8 mouse cellular contexts compared by ENCODE assay signal in the genomic region with DNA sequence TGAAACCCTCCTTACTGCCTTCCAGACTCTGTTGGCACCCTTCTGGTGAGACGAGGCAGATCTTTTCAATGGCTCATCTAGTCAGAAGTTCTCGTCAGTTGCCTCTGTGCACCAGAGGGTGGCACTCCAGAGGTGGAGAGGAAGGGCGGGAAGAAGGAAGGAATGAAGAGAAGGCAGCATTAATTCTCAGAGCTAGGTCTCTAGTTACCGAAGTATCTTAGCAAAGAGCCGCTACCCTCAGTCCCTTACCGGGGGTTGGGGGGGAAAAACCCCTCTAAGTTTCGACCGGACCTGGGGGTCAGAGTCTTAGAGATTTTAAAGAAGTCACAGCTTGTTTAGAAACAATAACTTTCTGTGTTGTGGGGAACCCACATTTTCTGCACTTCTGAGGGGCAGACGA. TPM values are rescaled to one million over a fixed set of nuclear protein-coding genes. Genes with fewer than 3 reads are reported as not detected.
A peak's percentile ranks its signal among the peaks of the same experiment; 100 is the strongest.
DNase-seq lines count a peak whose midpoint lies in the region; ATAC-seq and TF ChIP-seq lines count a peak whose summit lies in the region.

No protein-coding gene starts in this region.

- no peak overlapping the region for H3ac ChIP-seq in myocyte (ENCODE audit: control insufficient read depth, insufficient read length)

- H3K4me2 ChIP-seq in liver, embryonic 12.5 days = peak overlapping the region; percentile 93
- peak overlapping the region; percentile 65 for H3K4me2 ChIP-seq in myocyte (ENCODE audit: low read depth)
- H3K4me2 ChIP-seq in stomach, postnatal 0 days (replicated peaks; ENCODE audit: low read depth) = peak overlapping the region; percentile 95

- H3K79me2 ChIP-seq in myocyte (ENCODE audit: control insufficient read depth, insufficient read depth) = no peaks in the 10 kb centered on the region

- H3K4me1 ChIP-seq in liver, embryonic 12.5 days = peaks cover 32% of the 10 kb centered on the region
- H3K4me1 ChIP-seq in stomach, postnatal 0 days (replicated peaks; ENCODE audit: control insufficient read depth, insufficient read depth) = peaks cover 7% of the 10 kb centered on the region; the same call in 1 of the 2 replicates

- no peak for TF ChIP-seq EP300 in stomach, postnatal 0 days (optimal IDR thresholded peaks at IDR 0.05)

- no peaks in the 10 kb centered on the region for H3K9me3 ChIP-seq in liver, embryonic 12.5 days (replicated peaks)
- H3K9me3 ChIP-seq in stomach, postnatal 0 days (ENCODE audit: control insufficient read depth, low read length) = no peaks in the 10 kb centered on the region

- WGBS in liver, embryonic 12.5 days (ENCODE audit: insufficient replicate concordance) = 0% methylated on average over 9 of the region's 9 CpGs
- 2% methylated on average over 9 of the region's 9 CpGs for WGBS in stomach, postnatal 0 days

- H3K9ac ChIP-seq in liver, embryonic 12.5 days = no peak overlapping the region
- no peak overlapping the region for H3K9ac ChIP-seq in stomach, postnatal 0 days (ENCODE audit: low read length)

- ATAC-seq in common myeloid progenitor, adult 5-6 weeks (replicated peaks; ENCODE audit: low read depth, poor library complexity, severe bottlenecking) = 0 out of 2 replicates have a peak, but pooled peaks have one; percentile 23
- no peak for ATAC-seq in liver, embryonic 12.5 days
- ATAC-seq in stomach, postnatal 0 days (ENCODE audit: low FRiP score, low TSS enrichment) = no peak

- H3K27me3 ChIP-seq in liver, embryonic 12.5 days (replicated peaks) = peaks cover 69% of the 10 kb centered on the region
- no peaks in the 10 kb centered on the region for H3K27me3 ChIP-seq in myocyte (ENCODE audit: control insufficient read depth, insufficient read depth, insufficient read length)
- H3K27me3 ChIP-seq in stomach, postnatal 0 days (ENCODE audit: control insufficient read depth, insufficient read depth, low read length) = no peaks in the 10 kb centered on the region

- no peak overlapping the region for H3K27ac ChIP-seq in liver, embryonic 12.5 days
- no peak overlapping the region for H3K27ac ChIP-seq in stomach, postnatal 0 days (replicated peaks)

- peak; percentile 33 to 60 for DNase-seq in layer of hippocampus, adult 18-20 months (ENCODE audit: low spot score in 2 of 2)
- DNase-seq in layer of hippocampus, adult 9-10 months (ENCODE audit: low spot score) = no peak
- DNase-seq in heart, adult 18-20 months = peak; percentile 73 to 83
- peak; percentile 31 for DNase-seq in kidney, adult 11 months
- peak; percentile 74 for DNase-seq in stomach, postnatal 0 days (ENCODE audit: low spot score)

- peak; percentile 91 for TF ChIP-seq CTCF in stomach, postnatal 0 days (IDR thresholded peaks at IDR 0.05; ENCODE audit: low read depth)

- H3K4me3 ChIP-seq in liver, embryonic 12.5 days = peak overlapping the region; percentile 75
- no peak overlapping the region for H3K4me3 ChIP-seq in myocyte
- H3K4me3 ChIP-seq in stomach, postnatal 0 days (ENCODE audit: low read depth, low read length) = no peak overlapping the region; the same call in 1 of the 2 replicates

- TF ChIP-seq POLR2A in myocyte (IDR thresholded peaks at IDR 0.05; ENCODE audit: insufficient read length, low read depth) = no peak

- H3K36me3 ChIP-seq in liver, embryonic 12.5 days = no peaks in the 10 kb centered on the region
- no peaks in the 10 kb centered on the region for H3K36me3 ChIP-seq in myocyte (ENCODE audit: control insufficient read depth, insufficient read depth)
- no peaks in the 10 kb centered on the region for H3K36me3 ChIP-seq in stomach, postnatal 0 days (ENCODE audit: control insufficient read depth, insufficient read depth, low read length)

TF ChIP-seq in myocyte, 11 proteins besides CTCF, POLR2A, EP300 and RAD21:
- TF ChIP-seq MAX (IDR thresholded peaks at IDR 0.05; ENCODE audit: low read depth) (no peak), CEBPB (IDR thresholded peaks at IDR 0.05; ENCODE audit: insufficient read depth, poor library complexity, severe bottlenecking) (no peak), REST (IDR thresholded peaks at IDR 0.05; ENCODE audit: insufficient read depth, insufficient read length) (no peak), SRF (IDR thresholded peaks at IDR 0.05; ENCODE audit: control insufficient read depth, insufficient read length, low read depth) (no peak), POLR2AphosphoS2 (IDR thresholded peaks at IDR 0.05; ENCODE audit: insufficient read length, low read depth) (no peak), USF1 (IDR thresholded peaks at IDR 0.05; ENCODE audit: low read depth) (no peak), TCF12 (IDR thresholded peaks at IDR 0.05; ENCODE audit: insufficient read depth, poor library complexity, severe bottlenecking) (no peak), E2F4 (IDR thresholded peaks at IDR 0.05; ENCODE audit: insufficient read depth) (no peak), TCF3 (IDR thresholded peaks at IDR 0.05; ENCODE audit: insufficient read length, low read depth) (no peak), MYOD1 (IDR thresholded peaks at IDR 0.05; ENCODE audit: control insufficient read depth in 1 of 3, insufficient read length in 2 of 3, low read depth in 2 of 3) (no peak)

RNA-seq across cellular contexts. Expression of gene Bcl2l11, which starts 3.3 kb away (rescaled TPM):
- total RNA-seq in layer of hippocampus, adult 18-20 months (2021) = 1 to 10 TPM; 6.1 to 7.0 TPM
- 23.3 and 38.6 TPM in 2 replicates for total RNA-seq in common myeloid progenitor, adult 5-6 weeks (2017)
- total RNA-seq in heart, adult 18-20 months (2021) = 10 to 100 TPM in 1 of 2 experiments, 1 to 10 TPM in 1; 8.1 to 10.3 TPM
- 9.4 and 9.7 TPM in 2 replicates for polyA plus RNA-seq in liver, embryonic 12.5 days (2016; fragmentation: Nextera tagmentation; extraction: Ambion mirVana)
- polyA plus RNA-seq in myocyte (2012; fragmentation: generic; extraction: Trizol) = 4.9 TPM
- polyA plus RNA-seq in stomach, postnatal 0 days (2015; fragmentation: Nextera tagmentation; extraction: Ambion mirVana) = 6.2 and 8.0 TPM in 2 replicates
